Mouse (Mus musculus) gastrocnemius, adult 18-20 months (tissue): ENCODE data around the gene Ralgapb. TPM values are rescaled to one million over a fixed set of nuclear protein-coding genes. Genes with fewer than 3 reads are reported as not detected.
"Not testable (repeated sequence)": the region's sequence is repeated elsewhere in the genome, so short reads cannot be mapped to it uniquely, and the experiment has no call there.

Source experiments
- DNase-seq: peaks from one replicate; pipeline ENCODE4 v3.0.0; 2021; ENCODE audit warnings: low spot score
- total RNA-seq, 2 experiments: library from RNA; stranded (reverse); gene quantifications; 2 replicates each; pipeline ENCODE4 v1.2.3; 2021

Ralgapb gene
- total RNA-seq, 2 experiments from 2014 or later, result 31.3 to 34.4 TPM

- DNase-seq, result not testable (repeated sequence)
Measured at GRCm38 (mm10) chr2:158397140-158397539, 12.5 kb upstream of the Ralgapb start.

- no peak for DNase-seq
Measured at GRCm38 (mm10) chr2:158402915-158403314, 6.7 kb upstream of the Ralgapb start.

GRCm38 (mm10) chr2:158408997-158409594 lies 552 bp upstream of the Ralgapb start:
- no peak for DNase-seq

- peak; percentile 16 for DNase-seq
Measured at GRCm38 (mm10) chr2:158410022-158411014, 670 bp downstream of the Ralgapb start.

GRCm38 (mm10) chr2:158413240-158413639 lies 3.6 kb downstream of the Ralgapb start:
- DNase-seq, result no peak

- DNase-seq, result no peak
Measured at GRCm38 (mm10) chr2:158415826-158416225, 6.2 kb downstream of the Ralgapb start.

- no peak for DNase-seq
Measured at GRCm38 (mm10) chr2:158418663-158419062, 9.0 kb downstream of the Ralgapb start.

GRCm38 (mm10) chr2:158445814-158446213 lies 36.2 kb downstream of the Ralgapb start:
- no peak for DNase-seq

- DNase-seq, result no peak
Measured at GRCm38 (mm10) chr2:158449845-158450244, 40.2 kb downstream of the Ralgapb start.

- DNase-seq, result no peak
Measured at GRCm38 (mm10) chr2:158456451-158456850, 46.8 kb downstream of the Ralgapb start.

GRCm38 (mm10) chr2:158457610-158458009 lies 48.0 kb downstream of the Ralgapb start:
- DNase-seq, result no peak

GRCm38 (mm10) chr2:158462450-158462849 lies 52.8 kb downstream of the Ralgapb start:
- no peak for DNase-seq

- DNase-seq, result no peak
Measured at GRCm38 (mm10) chr2:158474159-158474558, 64.5 kb downstream of the Ralgapb start.

- DNase-seq, result no peak
Measured at GRCm38 (mm10) chr2:158477640-158478039, 68.0 kb downstream of the Ralgapb start.

- DNase-seq, result no peak
Measured at GRCm38 (mm10) chr2:158498457-158498856, 88.8 kb downstream of the Ralgapb start.

GRCm38 (mm10) chr2:158501836-158502812 lies 92.5 kb downstream of the Ralgapb start, which contains the start of gene Adig:
Gene Adig (plus strand): TSS chr2:158502612.
- DNase-seq, result peak; percentile 15

- DNase-seq, result no peak
Measured at GRCm38 (mm10) chr2:158503226-158503625, 93.6 kb downstream of the Ralgapb start.

GRCm38 (mm10) chr2:158503671-158504070 lies 94.0 kb downstream of the Ralgapb start:
- DNase-seq, result peak; percentile 65

GRCm38 (mm10) chr2:158506475-158506874 lies 96.8 kb downstream of the Ralgapb start:
- DNase-seq, result no peak

GRCm38 (mm10) chr2:158507046-158507445 lies 97.4 kb downstream of the Ralgapb start:
- DNase-seq, result no peak

GRCm38 (mm10) chr2:158510665-158511064 lies 101.0 kb downstream of the Ralgapb start:
- DNase-seq, result peak; percentile 22
